Mouse (Mus musculus): Measurements from ENCODE around the gene Fosl2.
A peak's percentile ranks its signal among the peaks of the same experiment; 100 is the strongest.

Gene Fosl2

GRCm38 (mm10) chr5:32135336-32136206 is at the start of gene Fosl2:
TSS of gene Fosl2 (plus strand) at chr5:32135801.
- DNase-seq (ENCODE audit: low spot score in 2 of 2), result peak; percentile 93 to 98

- no peak for DNase-seq (ENCODE audit: low spot score in 2 of 2)
Observed at GRCm38 (mm10) chr5:32085971-32086370, 49.6 kb upstream of the Fosl2 start.

- no peak for DNase-seq (ENCODE audit: low spot score in 2 of 2)
Observed at GRCm38 (mm10) chr5:32086526-32087090, 49.0 kb upstream of the Fosl2 start.

GRCm38 (mm10) chr5:32089481-32089880 is 46.1 kb upstream of the Fosl2 start:
- peak in 1 of 2 experiments; percentile 42 for DNase-seq (ENCODE audit: low spot score in 2 of 2)

- DNase-seq (ENCODE audit: low spot score in 2 of 2), result no peak
Observed at GRCm38 (mm10) chr5:32092281-32092680, 43.3 kb upstream of the Fosl2 start.

GRCm38 (mm10) chr5:32098691-32099090 is 36.9 kb upstream of the Fosl2 start:
- no peak for DNase-seq (ENCODE audit: low spot score in 2 of 2)

- peak in 1 of 2 experiments; percentile 66 for DNase-seq (ENCODE audit: low spot score in 2 of 2)
Observed at GRCm38 (mm10) chr5:32102484-32102883, 33.1 kb upstream of the Fosl2 start.

GRCm38 (mm10) chr5:32102971-32103431 is 32.6 kb upstream of the Fosl2 start:
- peak in 1 of 2 experiments; percentile 68 for DNase-seq (ENCODE audit: low spot score in 2 of 2)

DNA sequence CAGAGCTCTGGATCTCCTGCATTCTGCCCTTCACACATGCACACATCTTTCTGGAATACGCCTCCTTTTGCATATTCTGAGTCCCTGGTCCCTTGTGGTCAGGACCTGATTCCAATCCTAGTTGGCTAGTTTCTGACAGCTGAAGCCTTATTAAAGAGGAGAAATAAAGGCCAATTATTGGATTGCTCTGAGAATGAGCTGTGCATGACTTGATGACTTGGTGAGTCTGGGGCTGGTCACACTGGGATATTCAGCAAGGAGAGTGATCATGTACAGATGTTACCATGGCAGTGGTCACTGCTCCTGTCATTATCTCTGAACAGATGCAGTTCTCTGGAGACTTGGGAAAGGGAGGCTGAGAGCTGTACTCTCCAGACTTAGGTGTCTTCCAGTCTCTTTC is 32.1 kb upstream of the Fosl2 start:
- DNase-seq (ENCODE audit: low spot score in 2 of 2), result no peak

DNA sequence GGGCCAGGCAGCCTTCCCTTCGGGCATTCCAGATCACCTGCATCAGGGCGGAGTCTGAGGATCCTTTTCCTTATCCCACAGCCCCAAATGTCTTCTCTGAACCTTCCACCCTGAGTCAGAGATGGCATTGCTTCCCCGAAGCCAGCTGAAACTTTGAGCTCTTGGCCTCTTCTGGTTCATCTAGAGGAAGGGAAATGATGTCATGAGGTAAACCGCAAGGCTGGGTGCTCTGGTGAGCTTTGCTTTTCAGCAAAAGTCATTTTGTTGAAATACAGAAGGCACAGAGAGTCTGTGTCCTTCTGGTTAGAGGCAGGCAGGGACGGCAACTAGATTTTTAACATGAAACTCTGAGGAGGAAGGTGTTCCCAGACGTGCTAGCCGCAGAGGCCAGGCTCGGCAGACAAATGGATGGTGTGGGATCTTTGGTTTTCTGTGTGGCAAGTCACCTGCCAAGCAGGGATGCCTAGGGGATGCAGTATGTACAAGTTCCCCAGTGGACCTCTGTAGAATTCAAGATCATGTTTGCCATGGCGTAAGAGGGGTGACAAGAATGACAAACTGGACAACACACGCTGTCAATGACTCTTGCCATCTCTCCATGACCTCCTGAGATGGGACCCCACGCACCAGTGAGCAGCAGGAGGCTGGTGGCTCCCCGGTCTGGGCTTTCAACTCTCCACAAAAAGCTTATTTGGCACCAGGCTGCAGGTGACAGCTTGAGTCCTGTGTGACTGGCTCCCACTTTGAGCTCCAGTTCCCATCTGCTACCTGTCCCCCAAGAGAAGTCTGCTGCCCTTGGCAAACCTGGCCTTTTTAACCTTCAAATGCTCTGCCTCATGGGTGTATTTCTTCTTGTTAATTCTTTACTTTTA is 31.2 kb upstream of the Fosl2 start:
- DNase-seq (ENCODE audit: low spot score in 2 of 2), result no peak

- DNase-seq (ENCODE audit: low spot score in 2 of 2), result no peak
Observed at GRCm38 (mm10) chr5:32106473-32107140, 29.0 kb upstream of the Fosl2 start.

GRCm38 (mm10) chr5:32110651-32111050 is 24.9 kb upstream of the Fosl2 start:
- DNase-seq (ENCODE audit: low spot score in 2 of 2), result no peak

DNA sequence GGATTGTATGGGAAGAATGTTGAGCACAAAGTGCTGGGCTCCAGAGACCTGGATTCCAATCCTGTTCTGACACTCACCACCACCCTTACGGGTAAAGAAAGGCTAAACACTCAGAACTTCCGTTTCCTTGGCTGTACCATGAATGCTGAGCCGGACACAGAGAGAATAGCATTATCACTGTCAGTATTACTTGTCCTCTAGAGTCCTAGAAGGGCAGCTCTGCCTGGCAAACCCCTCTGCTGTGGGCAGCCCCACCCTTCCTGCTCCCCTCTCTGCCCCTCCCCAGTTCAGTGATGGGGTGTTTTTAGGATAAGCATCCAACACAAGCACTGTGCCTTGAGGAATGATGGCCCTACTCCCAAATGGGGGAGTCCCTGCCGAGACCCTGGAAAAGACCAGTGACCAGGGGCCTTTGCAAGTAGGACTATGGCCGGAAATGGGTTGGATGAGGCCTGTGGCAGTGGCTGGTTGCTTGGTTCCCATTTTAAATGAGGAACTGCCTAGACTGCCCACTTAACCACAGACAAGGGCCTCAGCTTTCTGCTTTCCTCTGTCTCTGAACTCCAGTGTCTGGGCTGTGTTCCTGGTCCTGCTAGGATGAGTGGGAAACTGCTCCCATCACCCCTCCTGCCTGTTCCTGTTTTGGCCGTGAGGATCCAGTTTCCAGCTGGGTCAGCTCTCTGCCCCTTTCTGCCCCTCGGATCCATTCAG is 23.2 kb upstream of the Fosl2 start:
- DNase-seq (ENCODE audit: low spot score in 2 of 2), result no peak

DNA sequence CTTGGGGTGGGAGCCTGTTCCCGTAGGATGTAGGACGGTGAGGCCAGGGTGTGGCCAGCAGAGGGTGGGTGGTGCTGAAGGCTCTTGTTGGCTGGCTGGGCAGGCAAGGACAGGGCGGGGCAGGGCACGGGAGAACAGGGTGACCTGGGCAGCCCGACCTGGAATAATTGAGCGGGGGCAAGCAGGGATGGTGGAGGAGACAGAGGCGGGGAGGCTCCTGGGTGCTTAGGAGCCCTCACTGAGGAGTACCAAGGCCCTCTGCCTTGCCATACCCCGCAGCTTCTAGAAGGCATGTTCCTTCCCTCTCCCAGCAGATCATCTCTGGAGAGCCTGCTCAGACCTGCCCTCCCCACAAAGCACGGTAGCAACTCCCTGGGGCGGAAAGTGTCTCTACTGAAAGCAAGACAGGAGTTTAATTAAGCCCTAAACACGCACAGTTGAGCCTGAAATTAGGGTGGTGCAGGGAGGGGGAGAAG is 14.7 kb upstream of the Fosl2 start:
- DNase-seq (ENCODE audit: low spot score in 2 of 2), result peak in 1 of 2 experiments; percentile 64

DNA sequence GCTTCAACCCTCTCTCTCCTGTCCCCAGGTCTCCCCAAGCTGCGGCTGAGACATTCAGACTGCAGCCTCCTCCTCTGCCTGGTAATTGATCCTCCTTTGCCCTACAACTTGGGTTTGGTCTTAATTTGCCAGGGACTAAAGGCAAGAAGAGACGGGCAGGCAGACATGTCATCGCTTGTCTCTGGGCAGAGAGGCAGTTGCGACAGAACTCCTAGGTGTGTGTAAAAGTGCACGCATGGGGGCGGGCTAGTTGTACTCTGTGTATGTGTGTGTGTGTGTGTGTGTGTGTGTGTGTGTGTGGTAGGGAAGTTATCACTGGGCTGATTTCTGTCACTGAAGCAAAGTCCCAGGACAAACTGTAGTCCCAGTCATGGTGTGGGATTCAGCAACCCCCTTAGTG is 13.7 kb upstream of the Fosl2 start:
- DNase-seq (ENCODE audit: low spot score in 2 of 2), result peak; percentile 80 to 82

- DNase-seq (ENCODE audit: low spot score in 2 of 2), result no peak
Observed at GRCm38 (mm10) chr5:32122363-32122762, 13.2 kb upstream of the Fosl2 start.

GRCm38 (mm10) chr5:32124957-32125356 is 10.6 kb upstream of the Fosl2 start:
- DNase-seq (ENCODE audit: low spot score in 2 of 2), result no peak

GRCm38 (mm10) chr5:32127226-32127625 is 8.4 kb upstream of the Fosl2 start:
- no peak for DNase-seq (ENCODE audit: low spot score in 2 of 2)

GRCm38 (mm10) chr5:32127927-32128326 is 7.7 kb upstream of the Fosl2 start:
- DNase-seq (ENCODE audit: low spot score in 2 of 2), result no peak

- DNase-seq (ENCODE audit: low spot score in 2 of 2), result peak; percentile 66 to 69
Observed at GRCm38 (mm10) chr5:32132971-32133501, 2.6 kb upstream of the Fosl2 start.
